Mouse (Mus musculus) heart, adult 2 months (tissue): ENCODE measurements around the gene Samd4b. TPM values are rescaled to one million over a fixed set of nuclear protein-coding genes. Genes with fewer than 3 reads are reported as not detected.

ENCODE experiments used
- DNase-seq, 2 experiments: peaks; one replicate each; pipeline ENCODE4 v3.0.0; 2021
- H3K27ac ChIP-seq: fragments of 200-600 bp; 2 replicates; pipeline ENCODE4 v1.8.1; 2022
- H3K27me3 ChIP-seq: fragments of 200-500 bp; 2 replicates; pipeline ENCODE4 v1.6.1; 2012; ENCODE audit warnings: mild to moderate bottlenecking, low read length, inconsistent platforms, mixed read lengths; ENCODE audit not compliant: control insufficient read depth, insufficient read depth
- H3K36me3 ChIP-seq: fragments of 200-500 bp; 2 replicates; pipeline ENCODE4 v1.6.1; 2012; ENCODE audit warnings: low read length, inconsistent platforms; ENCODE audit not compliant: control insufficient read depth, insufficient read depth
- H3K4me1 ChIP-seq: fragments of 200-500 bp; 2 replicates; pipeline ENCODE4 v1.6.1; 2011; ENCODE audit warnings: low read length; ENCODE audit not compliant: control insufficient read depth, insufficient read depth
- H3K4me3 ChIP-seq: fragments of 200-600 bp; 2 replicates; pipeline ENCODE4 v1.8.1; 2022
- H3K79me2 ChIP-seq: fragments of 200-500 bp; replicated peaks from 2 replicates; pipeline ENCODE4 v1.6.1; 2012; ENCODE audit warnings: mild to moderate bottlenecking, inconsistent platforms, low read length, moderate library complexity, mixed read lengths; ENCODE audit not compliant: control insufficient read depth, insufficient read depth
- H3K9ac ChIP-seq: fragments of 200-500 bp; 2 replicates; pipeline ENCODE4 v1.6.1; 2012; ENCODE audit warnings: low read depth, mild to moderate bottlenecking, control low read depth, inconsistent platforms, low read length, mixed read lengths
- CTCF ChIP-seq: fragments of 200-600 bp; IDR thresholded peaks from 2 replicates; pipeline ENCODE4 v1.8.1; 2022; ENCODE audit warnings: antibody characterized with exemption, mild to moderate bottlenecking, moderate library complexity
- EP300 ChIP-seq: fragments of 200-500 bp; IDR thresholded peaks from 2 replicates; pipeline ENCODE4 v1.6.1; 2011; ENCODE audit warnings: low read depth, low read length, control low read depth; ENCODE audit not compliant: insufficient read depth
- POLR2A ChIP-seq: fragments of 200-500 bp; IDR thresholded peaks from 2 replicates; pipeline ENCODE4 v1.6.1; 2011; ENCODE audit warnings: mild to moderate bottlenecking, low read depth, low read length, control low read depth; ENCODE audit not compliant: insufficient read depth
- WGBS: fragments of 180-500 bp; shearing (Covaris S2); methylation state at CpG from one replicate; pipeline ENCODE4 v1.1.7; 2018; 5-methylcytosine and 5-hydroxymethylcytosine counted together
- intact Hi-C: fragments of 180-260 bp; cut with DNase I; formaldehyde crosslinking; loops from one replicate; pipeline ENCODE4 v1.15.1; 2025
- polyA plus RNA-seq: library from polyadenylated mRNA; depleted of rRNA; stranded (reverse); fragments of >200 nt; gene quantifications from 2 replicates; pipeline ENCODE4 v1.2.3, GENCODE M21; 2012
- total RNA-seq, 2 experiments: library from RNA; stranded (reverse); gene quantifications; 2 replicates each; pipeline ENCODE4 v1.2.3; 2021

The Samd4b gene
- total and polyA plus RNA-seq, 3 experiments: 21.9 to 46.1 (median 22.4) TPM

DNA sequence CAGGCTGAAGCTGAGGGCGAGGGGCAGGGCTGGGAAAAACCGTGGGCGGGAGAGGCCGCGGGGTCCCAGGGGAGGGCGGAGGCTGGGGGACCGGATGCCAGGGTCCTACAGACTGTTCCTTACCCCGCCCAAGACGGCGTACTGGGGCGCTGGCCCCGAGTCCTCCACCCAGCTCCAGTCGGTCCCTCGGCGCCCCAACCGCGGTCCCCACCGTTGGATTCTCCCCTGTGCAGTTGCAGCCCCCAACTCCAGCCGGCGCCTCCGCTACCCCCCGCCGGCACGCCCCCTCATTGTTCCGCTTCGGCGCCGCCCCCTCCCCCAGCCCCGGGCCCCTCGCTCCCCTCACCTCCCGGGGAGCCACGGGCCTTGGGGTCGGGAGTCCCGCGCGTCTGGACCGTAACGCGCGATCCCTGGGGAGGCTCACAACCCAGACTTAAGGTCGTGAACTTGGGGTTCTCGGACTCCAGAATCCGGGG lies 226.4 kb downstream of the Samd4b start:
- H3K27ac ChIP-seq: peak overlapping the region; percentile 85
- intact Hi-C loops: loop anchor here (1.0 to 5.0 kb wide), 2 partner anchors 20 to 226 kb away; partner anchors contain the start of genes Pak4 and Samd4b
- under 1% methylated on average over 42 of the region's 43 CpGs for WGBS

DNA sequence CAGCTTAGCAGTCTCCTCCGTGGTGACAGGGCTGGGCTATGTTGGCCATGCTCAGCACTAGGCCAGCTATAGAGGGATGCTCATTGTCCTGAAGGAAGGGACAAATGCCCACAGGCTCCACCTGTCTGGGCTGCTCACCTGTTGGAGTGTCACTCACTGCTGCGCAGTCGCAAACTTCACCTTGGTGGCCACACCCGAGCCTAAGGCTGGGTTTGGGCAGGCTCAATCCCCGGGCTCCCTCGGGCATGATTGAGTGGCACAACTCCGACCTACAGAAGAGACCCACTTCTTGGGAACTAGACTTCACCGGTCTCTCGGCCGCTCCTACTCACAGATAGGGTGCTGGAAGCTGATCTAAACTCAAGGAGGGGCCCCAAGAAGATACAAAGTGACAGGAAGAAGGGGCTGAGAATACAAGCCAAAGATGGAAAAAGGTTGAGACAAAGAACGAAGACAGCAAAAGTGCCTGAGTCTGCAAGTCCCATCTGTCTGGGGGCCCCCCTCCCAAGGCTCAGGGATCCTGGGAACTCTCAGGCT lies 226.9 kb downstream of the Samd4b start:
- Histone ChIP-seq H3K4me3 (peak overlapping the region; percentile 77), H3K9ac (peak overlapping the region; percentile 93), H3K27ac (peak overlapping the region; percentile 85), H3K36me3 (no peaks in the 10 kb centered on the region), H3K4me1 (peaks cover 12% of the 10 kb centered on the region), H3K79me2 (no peaks in the 10 kb centered on the region; the same call in none of the 2 replicates), H3K27me3 (no peaks in the 10 kb centered on the region)
- TF ChIP-seq POLR2A: 0 out of 2 replicates have a peak, but pooled peaks have one; percentile 30
- TF ChIP-seq EP300: no peak
- no peak for TF ChIP-seq CTCF
- 17% methylated on average over 11 of the region's 11 CpGs for WGBS
- peak in 1 of 2 experiments; percentile 35 for DNase-seq
- intact Hi-C loops: loop anchor here (1.0 to 5.0 kb wide), 2 partner anchors 20 to 226 kb away; partner anchors contain the start of genes Pak4 and Samd4b

More for the DNA sequence above, 226.4 kb downstream of the Samd4b start:
- Histone ChIP-seq H3K9ac (peak overlapping the region; percentile 93), H3K4me1 (peaks cover 12% of the 10 kb centered on the region), H3K4me3 (peak overlapping the region; percentile 77), H3K27me3 (no peaks in the 10 kb centered on the region), H3K79me2 (no peaks in the 10 kb centered on the region; the same call in none of the 2 replicates), H3K36me3 (no peaks in the 10 kb centered on the region)
- TF ChIP-seq CTCF: no peak
- peak; percentile 84 for DNase-seq

DNA sequence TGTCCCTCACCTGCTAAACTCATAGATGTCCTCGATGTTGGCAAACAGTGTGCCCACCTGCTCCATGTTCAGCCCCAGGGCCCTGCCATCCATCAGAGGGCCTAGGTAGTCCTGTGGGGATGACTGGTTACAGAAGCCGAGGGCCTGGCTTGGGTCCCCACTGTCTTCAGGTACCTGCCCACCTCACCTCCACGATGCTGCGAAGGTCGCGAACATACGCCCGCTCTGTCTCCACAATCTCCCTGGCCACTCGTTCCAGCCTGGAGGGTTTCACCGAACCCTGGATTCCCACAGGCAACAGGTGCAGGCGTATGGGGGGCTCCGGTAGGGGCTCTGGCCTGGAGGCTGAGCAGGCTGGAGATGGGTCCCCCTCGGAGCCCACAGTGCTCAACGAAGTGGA lies 227.9 kb downstream of the Samd4b start:
- Histone ChIP-seq H3K79me2 (no peaks in the 10 kb centered on the region; the same call in none of the 2 replicates), H3K36me3 (no peaks in the 10 kb centered on the region), H3K27ac (no peak overlapping the region; the same call in 1 of the 2 replicates), H3K4me1 (peaks cover 9% of the 10 kb centered on the region), H3K4me3 (peak overlapping the region; percentile 77; the same call in 1 of the 2 replicates), H3K9ac (no peak overlapping the region), H3K27me3 (no peaks in the 10 kb centered on the region)
- WGBS: 85% methylated on average over 14 of the region's 14 CpGs
- no peak for DNase-seq
- intact Hi-C loops: loop anchor here (5.0 kb wide), 1 partner anchor 227 kb away; the partner anchor contains the start of genes Pak4 and Samd4b
- TF ChIP-seq POLR2A (no peak), CTCF (no peak), EP300 (no peak)

DNA sequence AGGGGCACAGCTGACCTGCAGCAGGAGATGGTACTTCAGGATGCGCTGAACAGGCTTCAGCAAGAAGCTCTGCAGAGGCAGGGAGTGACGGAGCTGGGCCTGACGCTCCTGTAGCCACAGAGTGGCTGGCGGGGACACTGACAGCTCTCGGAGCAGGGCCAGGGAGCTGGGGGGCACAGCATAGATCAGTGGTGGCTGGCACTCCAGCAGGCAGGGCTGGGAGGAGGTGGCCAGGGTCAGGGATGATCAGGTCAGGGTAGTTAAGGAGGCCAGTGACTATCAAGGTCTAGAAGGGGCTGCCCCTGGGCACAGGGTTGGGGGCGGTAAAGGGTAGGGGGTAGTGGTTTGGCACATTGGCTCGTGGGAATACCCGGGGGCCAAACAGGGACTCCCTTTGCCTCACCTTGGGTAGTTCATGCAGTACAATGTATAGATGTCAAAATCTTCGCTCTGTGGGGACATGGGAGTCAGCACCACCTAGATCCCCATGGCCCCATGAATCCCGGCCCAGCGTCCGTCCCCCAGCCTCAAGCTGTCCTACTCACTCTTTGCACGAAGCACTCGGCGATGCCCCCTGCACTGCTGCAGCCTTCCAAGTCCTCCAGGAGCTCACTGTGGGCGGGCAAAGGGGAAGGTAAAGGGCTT lies 229.5 kb downstream of the Samd4b start:
- H3K4me1 ChIP-seq: peaks cover 9% of the 10 kb centered on the region
- TF ChIP-seq CTCF (no peak), EP300 (no peak), POLR2A (no peak)
- no peak for DNase-seq
- no peaks in the 10 kb centered on the region; the same call in none of the 2 replicates for H3K79me2 ChIP-seq
- 86% methylated on average over 16 of the region's 16 CpGs for WGBS
- intact Hi-C loops: no loop called here
- H3K27ac ChIP-seq: no peak overlapping the region
- H3K4me3 ChIP-seq: no peak overlapping the region
- H3K9ac ChIP-seq: no peak overlapping the region
- H3K27me3 ChIP-seq: no peaks in the 10 kb centered on the region
- no peaks in the 10 kb centered on the region for H3K36me3 ChIP-seq

DNA sequence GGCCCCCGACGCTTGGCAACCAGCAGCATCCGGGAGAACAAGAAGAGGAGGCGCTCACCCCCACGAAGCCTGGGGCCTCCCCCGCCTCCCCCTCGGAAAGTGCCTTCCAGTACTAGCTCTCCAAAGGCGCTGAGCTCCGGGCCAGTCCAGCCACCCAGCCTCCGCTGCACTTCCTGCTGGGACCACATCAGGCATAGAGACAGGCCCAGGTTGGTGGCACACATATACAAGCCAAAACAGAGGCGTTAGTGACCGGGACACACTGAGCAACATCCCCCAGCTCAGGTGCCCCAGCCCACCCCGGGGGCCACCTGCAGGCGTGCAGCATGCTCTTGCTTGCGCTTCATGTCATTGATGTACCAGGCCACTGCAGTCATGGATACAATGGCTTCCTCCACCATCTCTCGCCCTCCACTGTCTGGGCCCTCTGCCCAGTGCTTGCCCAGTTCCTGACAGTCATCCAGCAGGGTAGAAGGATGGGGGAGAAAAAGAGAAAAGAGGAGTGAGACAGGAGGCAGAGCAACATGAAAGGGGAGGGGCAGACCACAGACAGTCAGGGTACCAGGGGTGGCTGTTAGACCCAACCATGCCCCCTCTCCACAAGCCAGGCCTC lies 230.2 kb downstream of the Samd4b start:
- no peak overlapping the region for H3K27ac ChIP-seq
- no peak for DNase-seq
- H3K4me1 ChIP-seq: peaks cover 9% of the 10 kb centered on the region
- intact Hi-C loops: no loop called here
- no peaks in the 10 kb centered on the region for H3K36me3 ChIP-seq
- no peak overlapping the region for H3K9ac ChIP-seq
- TF ChIP-seq EP300: no peak
- no peak for TF ChIP-seq CTCF
- TF ChIP-seq POLR2A: no peak
- H3K4me3 ChIP-seq: no peak overlapping the region
- H3K27me3 ChIP-seq: no peaks in the 10 kb centered on the region
- no peaks in the 10 kb centered on the region; the same call in none of the 2 replicates for H3K79me2 ChIP-seq
- 80% methylated on average over 16 of the region's 16 CpGs for WGBS
